Mouse (Mus musculus) lung, adult 2 months (tissue): ENCODE results near the gene Gna15. TPM values are rescaled to one million over a fixed set of nuclear protein-coding genes. Genes with fewer than 3 reads are reported as not detected.

Experiments
- DNase-seq: peaks from one replicate; pipeline ENCODE4 v3.0.0; 2022
- H3K4me1 ChIP-seq: fragments of 200-500 bp; 2 replicates; pipeline ENCODE4 v1.6.1; 2011; ENCODE audit warnings: low read length; ENCODE audit not compliant: control insufficient read depth, insufficient read depth
- H3K4me3 ChIP-seq: fragments of 200-500 bp; replicated peaks from 2 replicates; pipeline ENCODE3; 2011; ENCODE audit warnings: low read depth, mild to moderate bottlenecking, control low read depth, low read length; ENCODE audit errors: extremely low read depth
- CTCF ChIP-seq: fragments of 200-500 bp; IDR thresholded peaks from 2 replicates; pipeline ENCODE4 v1.5.1; 2011; ENCODE audit warnings: mild to moderate bottlenecking, low read length, control low read depth; ENCODE audit not compliant: insufficient read depth
- POLR2A ChIP-seq: fragments of 200-500 bp; IDR thresholded peaks from 2 replicates; pipeline ENCODE4 v1.6.1; 2011; ENCODE audit warnings: low read depth, mild to moderate bottlenecking, control low read depth, low read length, borderline replicate concordance; ENCODE audit errors: extremely low read depth
- whole genome bisulfite sequencing: fragments of 180-500 bp; shearing (Covaris S2); methylation state at CpG from one replicate; pipeline ENCODE4 v1.1.7; 2018; 5-methylcytosine and 5-hydroxymethylcytosine counted together
- polyA plus RNA-seq: library from polyadenylated mRNA; depleted of rRNA; stranded (reverse); fragments of >200 nt; gene quantifications from 2 replicates; pipeline ENCODE4 v1.2.3, GENCODE M21; 2012; rRNA removed

Gna15 gene
- polyA plus RNA-seq, 1 experiment, result 9.5 TPM

DNA sequence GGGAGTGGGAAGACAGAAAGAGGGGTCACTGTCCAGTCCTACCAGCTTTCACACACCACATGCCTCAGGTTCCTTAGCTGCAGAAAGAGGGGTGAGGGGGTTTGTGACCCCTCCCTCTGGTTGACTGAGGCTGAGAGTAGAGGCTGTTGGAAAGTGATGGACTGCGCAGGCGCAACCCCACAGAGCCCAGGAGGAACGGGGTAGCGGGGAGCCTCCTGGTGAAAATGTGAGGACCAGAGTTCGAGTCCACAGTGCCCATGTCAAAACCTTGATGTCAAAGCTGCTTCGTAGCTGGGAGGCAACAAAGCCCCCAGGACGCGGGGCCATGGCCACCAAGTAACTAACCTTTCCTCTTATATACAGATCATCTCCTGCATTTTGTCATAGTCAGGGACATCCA lies 66.4 kb downstream of the Gna15 start:
- 81% methylated on average over 8 of the region's 8 CpGs for WGBS
- H3K4me3 ChIP-seq, result no peak overlapping the region
- DNase-seq, result no peak
- no peaks in the 10 kb centered on the region; the same call in 1 of the 2 replicates for H3K4me1 ChIP-seq
- no peak for TF ChIP-seq CTCF
- no peak for TF ChIP-seq POLR2A

GRCm38 (mm10) chr10:81456983-81457563 lies 67.0 kb downstream of the Gna15 start:
- DNase-seq, result no peak
- 30% methylated on average over 12 of the region's 12 CpGs for WGBS
- TF ChIP-seq POLR2A (no peak), CTCF (no peak)
- Histone ChIP-seq H3K4me1 (no peaks in the 10 kb centered on the region; the same call in 1 of the 2 replicates), H3K4me3 (no peak overlapping the region)

- no peak for DNase-seq
- H3K4me3 ChIP-seq, result no peak within 1 kb of the TSS
- H3K4me1 ChIP-seq, result no peaks in the 10 kb centered on the region
- TF ChIP-seq POLR2A (no peak), CTCF (no peak)
- WGBS, result 55% methylated on average over 28 of the region's 28 CpGs
Observed at GRCm38 (mm10) chr10:81455181-81455895, 68.7 kb downstream of the Gna15 start, which contains the start of gene Nfic. Gene Nfic, minus strand, starts transcription at chr10:81455635.

DNA sequence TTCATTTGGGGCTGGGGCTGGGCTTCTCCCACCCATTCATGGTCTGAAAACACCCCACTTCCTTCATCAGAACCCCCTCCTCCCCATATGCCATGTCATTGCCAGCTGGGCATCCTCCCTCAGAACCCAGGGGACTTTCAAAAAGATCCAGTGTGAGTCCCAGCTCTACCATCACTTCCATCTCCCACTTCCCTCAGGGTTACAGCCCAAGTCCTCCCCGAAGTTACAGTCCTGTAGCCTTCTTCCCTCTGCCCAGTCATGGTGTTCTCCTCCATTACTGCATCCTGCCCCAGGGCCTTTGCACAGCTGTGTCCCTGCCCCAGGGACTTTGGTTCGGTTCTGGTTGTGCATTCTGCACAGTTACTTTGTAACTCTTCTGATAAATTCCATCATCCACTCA lies 69.9 kb downstream of the Gna15 start:
- TF ChIP-seq POLR2A, result no peak
- no peak for TF ChIP-seq CTCF
- no peak for DNase-seq
- no peaks in the 10 kb centered on the region for H3K4me1 ChIP-seq
- WGBS, result 70% methylated on average over 2 of the region's 2 CpGs
- no peak overlapping the region for H3K4me3 ChIP-seq

DNA sequence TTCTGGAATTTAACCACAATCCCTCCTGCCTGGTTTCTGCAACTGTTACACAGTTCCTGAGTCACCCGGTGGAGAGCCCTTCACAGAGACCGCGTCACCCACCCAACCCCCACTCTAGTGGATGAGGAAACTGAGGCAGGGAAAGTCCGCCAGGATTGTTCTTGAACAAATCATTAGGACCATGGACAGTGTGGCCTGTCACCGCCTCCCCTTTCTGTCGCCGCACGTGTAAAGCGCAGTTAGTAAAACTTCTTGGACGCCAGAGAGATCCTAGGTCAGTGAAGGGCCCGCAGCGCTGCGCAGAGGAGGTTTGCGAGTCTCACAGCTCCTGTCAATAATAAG lies 71.1 kb downstream of the Gna15 start:
- WGBS, result 5% methylated on average over 14 of the region's 14 CpGs
- TF ChIP-seq CTCF (no peak), POLR2A (no peak)

More for the DNA sequence above, 71.1 kb downstream of the Gna15 start:
- no peak for DNase-seq
- Histone ChIP-seq H3K4me1 (no peaks in the 10 kb centered on the region), H3K4me3 (no peak overlapping the region)

Other genes starting within 250 kb of the Gna15 start
- gene Tjp3, start 232.6 kb downstream of the Gna15 start, polyA plus RNA-seq, result 27.6 and 27.7 TPM in 2 replicates
- gene Pip5k1c, start 231.3 kb downstream of the Gna15 start, polyA plus RNA-seq, result 103 and 104 TPM in 2 replicates
- gene Cactin, start 203.1 kb downstream of the Gna15 start, polyA plus RNA-seq, result 30.5 and 36.7 TPM in 2 replicates
- gene Tbxa2r, start 195.5 kb downstream of the Gna15 start, polyA plus RNA-seq, result 39.9 and 44.0 TPM in 2 replicates
- gene Gipc3, start 181.0 kb downstream of the Gna15 start, polyA plus RNA-seq, result 10.3 and 11.2 TPM in 2 replicates
- 106 and 134 TPM in 2 replicates for gene Hmg20b, start 173.7 kb downstream of the Gna15 start, polyA plus RNA-seq
- gene Mfsd12, start 166.7 kb downstream of the Gna15 start, polyA plus RNA-seq, result 33.3 and 39.9 TPM in 2 replicates
- gene 4930404N11Rik, start 158.4 kb downstream of the Gna15 start, polyA plus RNA-seq, result 21.9 and 25.8 TPM in 2 replicates
- gene Fzr1, start 145.7 kb downstream of the Gna15 start, polyA plus RNA-seq, result 59.3 and 61.8 TPM in 2 replicates
- 79.2 and 83.4 TPM in 2 replicates for gene Dohh, start 139.8 kb downstream of the Gna15 start, polyA plus RNA-seq
- gene Gm48551, start 139.8 kb downstream of the Gna15 start, polyA plus RNA-seq, result 3.7 and 6.3 TPM in 2 replicates
- 3.6 and 5.9 TPM in 2 replicates for gene Gm48552, start 135.2 kb downstream of the Gna15 start, polyA plus RNA-seq
- 8.8 and 10.1 TPM in 2 replicates for gene Smim24, start 131.2 kb downstream of the Gna15 start, polyA plus RNA-seq
- 89.6 and 103 TPM in 2 replicates for gene Nfic, start 68.6 kb downstream of the Gna15 start, polyA plus RNA-seq
- 0.92 and 1.1 TPM in 2 replicates for gene Celf5, start 41.5 kb downstream of the Gna15 start, polyA plus RNA-seq
- gene Ncln, start 27.8 kb downstream of the Gna15 start, polyA plus RNA-seq, result 197 and 203 TPM in 2 replicates
- gene S1pr4, start 24.1 kb downstream of the Gna15 start, polyA plus RNA-seq, result 40.3 and 47.5 TPM in 2 replicates
- 114 and 117 TPM in 2 replicates for gene Gna11, start 21.0 kb upstream of the Gna15 start, polyA plus RNA-seq
- 1,275 and 1,423 TPM in 2 replicates for gene Aes, start 35.3 kb upstream of the Gna15 start, polyA plus RNA-seq
- 164 and 218 TPM in 2 replicates for gene Tle2, start 50.3 kb upstream of the Gna15 start, polyA plus RNA-seq
- 33.3 and 41.6 TPM in 2 replicates for gene Tle6, start 76.8 kb upstream of the Gna15 start, polyA plus RNA-seq
- gene BC025920, start 82.0 kb upstream of the Gna15 start, polyA plus RNA-seq, result 0.57 and 1.1 TPM in 2 replicates
- gene Sirt6, start 103.6 kb upstream of the Gna15 start, polyA plus RNA-seq, result 33.7 and 36.2 TPM in 2 replicates
- gene Ankrd24, start 104.3 kb upstream of the Gna15 start, polyA plus RNA-seq, result 22.7 and 28.4 TPM in 2 replicates
- gene Gm10778, start 124.8 kb upstream of the Gna15 start, polyA plus RNA-seq, result 0.33 and 0.57 TPM in 2 replicates
- gene Zfp433, start 180.6 kb upstream of the Gna15 start, polyA plus RNA-seq, result 0.45 and 0.47 TPM in 2 replicates
- gene Gm3055, start 246.9 kb upstream of the Gna15 start, polyA plus RNA-seq, result 0.33 and 0.56 TPM in 2 replicates